Mouse (Mus musculus): ENCODE results near the gene Syt12.

GRCm38 (mm10) chr19:4464666-4465065 lies 12.6 kb downstream of the Syt12 start:
- no peak for TF ChIP-seq CTCF (IDR thresholded peaks at IDR 0.05; ENCODE audit: control insufficient read depth, insufficient read depth, low read length)
- TF ChIP-seq POLR2A (IDR thresholded peaks at IDR 0.05; ENCODE audit: borderline replicate concordance, control insufficient read depth, low read depth, low read length), result no peak

Data from bone marrow, adult 2 months (tissue).